Mouse (Mus musculus) left cerebral cortex, adult 9 months (tissue): Measurements from ENCODE around the gene Zfp644.

Source experiments
- DNase-seq, 2 experiments: peaks; one replicate each; pipeline ENCODE4 v3.0.0; 2022; ENCODE audit warnings: low spot score in 2 of 2

The Zfp644 gene

GRCm38 (mm10) chr5:106664910-106665309 lies 32.2 kb downstream of the Zfp644 start:
- DNase-seq: no peak

GRCm38 (mm10) chr5:106660867-106661266 lies 36.2 kb downstream of the Zfp644 start:
- DNase-seq: no peak

GRCm38 (mm10) chr5:106652790-106653328 lies 44.2 kb downstream of the Zfp644 start:
- DNase-seq: no peak

- DNase-seq: no peak
Observed at GRCm38 (mm10) chr5:106652220-106652753, 44.8 kb downstream of the Zfp644 start.

GRCm38 (mm10) chr5:106649995-106650394 lies 47.1 kb downstream of the Zfp644 start:
- no peak for DNase-seq

- no peak for DNase-seq
Observed at GRCm38 (mm10) chr5:106649441-106649840, 47.6 kb downstream of the Zfp644 start.

- DNase-seq: no peak
Observed at GRCm38 (mm10) chr5:106643434-106643833, 53.7 kb downstream of the Zfp644 start.

GRCm38 (mm10) chr5:106641876-106642275 lies 55.2 kb downstream of the Zfp644 start:
- no peak for DNase-seq

- DNase-seq: no peak
Observed at GRCm38 (mm10) chr5:106640235-106640809, 56.8 kb downstream of the Zfp644 start.

- DNase-seq: no peak
Observed at GRCm38 (mm10) chr5:106639627-106640026, 57.5 kb downstream of the Zfp644 start.

- no peak for DNase-seq
Observed at GRCm38 (mm10) chr5:106636423-106636946, 60.6 kb downstream of the Zfp644 start.

- no peak for DNase-seq
Observed at GRCm38 (mm10) chr5:106628369-106629149, 68.5 kb downstream of the Zfp644 start.

GRCm38 (mm10) chr5:106623337-106623736 lies 73.8 kb downstream of the Zfp644 start:
- DNase-seq: no peak

- DNase-seq: no peak
Observed at GRCm38 (mm10) chr5:106622193-106622592, 74.9 kb downstream of the Zfp644 start.

GRCm38 (mm10) chr5:106620446-106620845 lies 76.6 kb downstream of the Zfp644 start:
- DNase-seq: no peak

- no peak for DNase-seq
Observed at GRCm38 (mm10) chr5:106615006-106615405, 82.1 kb downstream of the Zfp644 start.

- no peak for DNase-seq
Observed at GRCm38 (mm10) chr5:106614570-106614969, 82.5 kb downstream of the Zfp644 start.

GRCm38 (mm10) chr5:106612151-106612550 lies 84.9 kb downstream of the Zfp644 start:
- DNase-seq: no peak

GRCm38 (mm10) chr5:106608798-106609197 lies 88.3 kb downstream of the Zfp644 start, which contains the start of gene Gm17304:
Gm17304 (plus strand) TSS chr5:106609098.
- no peak for DNase-seq

- DNase-seq: no peak
Observed at GRCm38 (mm10) chr5:106607081-106607480, 90.0 kb downstream of the Zfp644 start.

GRCm38 (mm10) chr5:106605096-106605495 lies 92.0 kb downstream of the Zfp644 start:
- no peak for DNase-seq

GRCm38 (mm10) chr5:106604381-106604780 lies 92.7 kb downstream of the Zfp644 start:
- no peak for DNase-seq
